Mouse (Mus musculus): ENCODE data around the gene Nfasc.

The Nfasc gene

GRCm38 (mm10) chr1:132581845-132582839, 159.5 kb downstream of the Nfasc start:
- no peak for DNase-seq (ENCODE audit: low spot score)

GRCm38 (mm10) chr1:132580063-132580462, 161.5 kb downstream of the Nfasc start:
- no peak for DNase-seq (ENCODE audit: low spot score)

- no peak for DNase-seq (ENCODE audit: low spot score)
Measured at GRCm38 (mm10) chr1:132576845-132577244, 164.8 kb downstream of the Nfasc start.

GRCm38 (mm10) chr1:132572851-132573250, 168.7 kb downstream of the Nfasc start:
- DNase-seq (ENCODE audit: low spot score) = no peak

GRCm38 (mm10) chr1:132571613-132572012, 170.0 kb downstream of the Nfasc start:
- DNase-seq (ENCODE audit: low spot score) = no peak

- DNase-seq (ENCODE audit: low spot score) = no peak
Measured at GRCm38 (mm10) chr1:132570906-132571305, 170.7 kb downstream of the Nfasc start.

GRCm38 (mm10) chr1:132570068-132570780, 171.4 kb downstream of the Nfasc start:
- DNase-seq (ENCODE audit: low spot score) = no peak

GRCm38 (mm10) chr1:132569516-132569915, 172.1 kb downstream of the Nfasc start:
- DNase-seq (ENCODE audit: low spot score) = no peak

- DNase-seq (ENCODE audit: low spot score) = no peak
Measured at GRCm38 (mm10) chr1:132567336-132568125, 174.1 kb downstream of the Nfasc start.

GRCm38 (mm10) chr1:132565766-132566165, 175.8 kb downstream of the Nfasc start:
- no peak for DNase-seq (ENCODE audit: low spot score)

- no peak for DNase-seq (ENCODE audit: low spot score)
Measured at GRCm38 (mm10) chr1:132564946-132565345, 176.7 kb downstream of the Nfasc start.

- DNase-seq (ENCODE audit: low spot score) = no peak
Measured at GRCm38 (mm10) chr1:132562337-132562795, 179.2 kb downstream of the Nfasc start.

GRCm38 (mm10) chr1:132560907-132561700, 180.5 kb downstream of the Nfasc start:
- no peak for DNase-seq (ENCODE audit: low spot score)

- DNase-seq (ENCODE audit: low spot score) = no peak
Measured at GRCm38 (mm10) chr1:132559045-132559444, 182.6 kb downstream of the Nfasc start.

- DNase-seq (ENCODE audit: low spot score) = peak; percentile 45
Measured at GRCm38 (mm10) chr1:132557901-132558631, 183.5 kb downstream of the Nfasc start.

GRCm38 (mm10) chr1:132543789-132544188, 197.8 kb downstream of the Nfasc start:
- no peak for DNase-seq (ENCODE audit: low spot score)

- no peak for DNase-seq (ENCODE audit: low spot score)
Measured at GRCm38 (mm10) chr1:132542762-132543306, 198.8 kb downstream of the Nfasc start, which contains the start of gene Cntn2. Cntn2 (minus strand) TSS chr1:132543256.

GRCm38 (mm10) chr1:132541824-132542599, 199.6 kb downstream of the Nfasc start:
- no peak for DNase-seq (ENCODE audit: low spot score)

GRCm38 (mm10) chr1:132541171-132541823, 200.3 kb downstream of the Nfasc start:
- DNase-seq (ENCODE audit: low spot score) = no peak

Measured in urinary bladder, postnatal 25 days (tissue).